Mouse (Mus musculus) G1E (cell line): ENCODE results near the gene Slain1. TPM values are rescaled to one million over a fixed set of nuclear protein-coding genes. Genes with fewer than 3 reads are reported as not detected.

Experiments
- ATAC-seq: 2 replicates; pipeline ENCODE4 v1.8.0; 2016; ENCODE audit warnings: mild to moderate bottlenecking; ENCODE audit not compliant: insufficient number of reproducible peaks, poor library complexity, low FRiP score, severe bottlenecking; ENCODE audit errors: extremely low read depth
- DNase-seq: peaks from one replicate; pipeline ENCODE4 v3.0.0; 2012; ENCODE audit warnings: low spot score
- H3K27me3 ChIP-seq: 2 replicates; pipeline ENCODE4 v1.6.1; 2012; ENCODE audit warnings: mild to moderate bottlenecking, low read length, inconsistent platforms; ENCODE audit not compliant: insufficient read depth
- H3K36me3 ChIP-seq: replicated peaks from 2 replicates; pipeline ENCODE3; 2012; ENCODE audit warnings: mild to moderate bottlenecking, inconsistent platforms
- H3K4me1 ChIP-seq: 2 replicates; pipeline ENCODE4 v1.6.1; 2012; ENCODE audit warnings: low read depth, low read length, inconsistent platforms, mixed read lengths; ENCODE audit not compliant: insufficient read depth
- H3K4me3 ChIP-seq: 2 replicates; pipeline ENCODE4 v1.5.1; 2012; ENCODE audit warnings: low read depth, mild to moderate bottlenecking, inconsistent platforms, low read length, moderate library complexity, mixed read lengths
- H3K9me3 ChIP-seq: replicated peaks from 2 replicates; pipeline ENCODE4 v1.6.1; 2012; ENCODE audit warnings: inconsistent platforms
- CTCF ChIP-seq: IDR thresholded peaks from 2 replicates; pipeline ENCODE4 v1.5.1; 2012; ENCODE audit warnings: low read depth, low read length, inconsistent platforms, mixed read lengths
- GATA1 ChIP-seq: IDR thresholded peaks from 2 replicates; pipeline ENCODE4 v1.6.1; 2012; ENCODE audit warnings: borderline replicate concordance, low read length, inconsistent platforms, mixed read lengths
- GATA2 ChIP-seq: IDR thresholded peaks from 2 replicates; pipeline ENCODE4 v1.6.1; 2012; ENCODE audit warnings: low read depth, low read length, inconsistent platforms, borderline replicate concordance
- POLR2AphosphoS5 ChIP-seq: IDR thresholded peaks from 2 replicates; pipeline ENCODE4 v1.6.1; 2012; ENCODE audit warnings: low read depth, low read length, inconsistent platforms; ENCODE audit not compliant: insufficient replicate concordance
- TAL1 ChIP-seq: conservative IDR thresholded peaks from 2 replicates; pipeline ENCODE4 v1.6.1; 2012; ENCODE audit warnings: low read depth, low read length, inconsistent platforms, mixed read lengths
- polyA plus RNA-seq: library from polyadenylated mRNA; stranded (reverse); fragments of >175 nt; gene quantifications from 2 replicates; pipeline ENCODE4 v1.2.3, GENCODE M21; 2012
- total RNA-seq, 2 experiments: library from RNA; stranded (forward) in 1 of 2; stranded (reverse) in 1 of 2; fragments of 200-1000 nt in 1 of 2; fragments of >200 nt in 1 of 2; fragmentation: Nextera tagmentation in 1 of 2; gene quantifications; 2 replicates each; pipeline ENCODE4 v1.2.3; 2014 to 2017

Gene Slain1
- total and polyA plus RNA-seq, 3 experiments = 0.11 TPM; not detected in 2

GRCm38 (mm10) chr14:103751384-103751783 is 101.4 kb downstream of the Slain1 start:
- DNase-seq (no peak), ATAC-seq (no peak)
- Histone ChIP-seq H3K4me3 (no peak overlapping the region), H3K36me3 (no peaks in the 10 kb centered on the region), H3K27me3 (no peaks in the 10 kb centered on the region), H3K4me1 (no peaks in the 10 kb centered on the region), H3K9me3 (peaks cover 48% of the 10 kb centered on the region)
- TF ChIP-seq GATA2 (no peak), GATA1 (no peak), CTCF (no peak), TAL1 (no peak), POLR2AphosphoS5 (no peak)

GRCm38 (mm10) chr14:103752773-103753172 is 102.7 kb downstream of the Slain1 start:
- ATAC-seq (no peak), DNase-seq (no peak)
- peaks cover 50% of the 10 kb centered on the region for H3K9me3 ChIP-seq
- no peaks in the 10 kb centered on the region for H3K36me3 ChIP-seq
- no peaks in the 10 kb centered on the region for H3K4me1 ChIP-seq
- no peaks in the 10 kb centered on the region for H3K27me3 ChIP-seq
- TF ChIP-seq GATA1 (no peak), POLR2AphosphoS5 (no peak), TAL1 (no peak), GATA2 (no peak), CTCF (no peak)
- no peak overlapping the region for H3K4me3 ChIP-seq

GRCm38 (mm10) chr14:103754041-103754440 is 104.0 kb downstream of the Slain1 start:
- peaks cover 49% of the 10 kb centered on the region for H3K9me3 ChIP-seq
- no peaks in the 10 kb centered on the region for H3K4me1 ChIP-seq
- no peaks in the 10 kb centered on the region for H3K27me3 ChIP-seq
- no peak overlapping the region for H3K4me3 ChIP-seq
- no peak for TF ChIP-seq GATA2
- TF ChIP-seq TAL1 = no peak
- no peak for TF ChIP-seq GATA1
- TF ChIP-seq CTCF = no peak
- TF ChIP-seq POLR2AphosphoS5 = no peak
- no peaks in the 10 kb centered on the region for H3K36me3 ChIP-seq
- DNase-seq (no peak), ATAC-seq (no peak)

GRCm38 (mm10) chr14:103754465-103754864 is 104.4 kb downstream of the Slain1 start:
- Histone ChIP-seq H3K27me3 (no peaks in the 10 kb centered on the region), H3K4me1 (no peaks in the 10 kb centered on the region), H3K4me3 (no peak overlapping the region), H3K36me3 (no peaks in the 10 kb centered on the region), H3K9me3 (peaks cover 47% of the 10 kb centered on the region)
- DNase-seq = no peak
- ATAC-seq = no peak
- no peak for TF ChIP-seq GATA1
- TF ChIP-seq GATA2 = no peak
- TF ChIP-seq POLR2AphosphoS5 = no peak
- TF ChIP-seq TAL1 = no peak
- no peak for TF ChIP-seq CTCF

Other genes starting within 250 kb of the Slain1 start
- gene Scel, start 136.9 kb upstream of the Slain1 start, total RNA-seq (2014; fragmentation: Nextera tagmentation) = not detected in 2 replicates
- gene Scel, start 136.9 kb upstream of the Slain1 start, total RNA-seq (2017) = not detected in 2 replicates
- not detected in 2 replicates for gene Scel, start 136.9 kb upstream of the Slain1 start, polyA plus RNA-seq
- gene Ednrb, start 194.2 kb downstream of the Slain1 start, total RNA-seq (2014; fragmentation: Nextera tagmentation) = not detected in 2 replicates
- 0.05 and 0.06 TPM in 2 replicates for gene Ednrb, start 194.2 kb downstream of the Slain1 start, total RNA-seq (2017)
- not detected in 2 replicates for gene Ednrb, start 194.2 kb downstream of the Slain1 start, polyA plus RNA-seq